Mouse (Mus musculus) lung, embryonic 14.5 days (tissue): ENCODE measurements around the gene Cerk. TPM values are rescaled to one million over a fixed set of nuclear protein-coding genes. Genes with fewer than 3 reads are reported as not detected.

Experiments
- ATAC-seq: fragments of 200-750 bp; cut with Nextera tagmentation; 2 replicates; pipeline ENCODE4 v1.8.0; 2017; ENCODE audit warnings: mild to moderate bottlenecking, moderate TSS enrichment, moderate library complexity; ENCODE audit not compliant: insufficient read depth
- DNase-seq: peaks from one replicate; pipeline ENCODE4 v3.0.0-alpha.2; 2015
- H3K27ac ChIP-seq: fragments of 300-500 bp; sonication (generic); 2 replicates; pipeline ENCODE4 v1.5.1; 2014; ENCODE audit warnings: low read depth, mild to moderate bottlenecking, moderate library complexity
- H3K27me3 ChIP-seq: fragments of 300-500 bp; sonication (generic); 2 replicates; pipeline ENCODE4 v1.6.1; 2014; ENCODE audit warnings: low read length, control low read depth; ENCODE audit not compliant: insufficient read depth
- H3K36me3 ChIP-seq: fragments of 300-500 bp; sonication (generic); 2 replicates; pipeline ENCODE4 v1.6.1; 2014; ENCODE audit warnings: control low read depth; ENCODE audit not compliant: insufficient read depth
- H3K4me1 ChIP-seq: fragments of 300-500 bp; sonication (generic); 2 replicates; pipeline ENCODE4 v1.6.1; 2014; ENCODE audit warnings: antibody characterized with exemption, control low read depth; ENCODE audit not compliant: insufficient read depth
- H3K4me2 ChIP-seq: fragments of 300-500 bp; sonication (generic); 2 replicates; pipeline ENCODE4 v1.6.1; 2014; ENCODE audit warnings: mild to moderate bottlenecking
- H3K4me3 ChIP-seq: fragments of 300-500 bp; sonication (generic); 2 replicates; pipeline ENCODE4 v1.5.1; 2014; ENCODE audit warnings: low read depth, low read length
- H3K9ac ChIP-seq: fragments of 300-500 bp; sonication (generic); 2 replicates; pipeline ENCODE4 v1.6.1; 2014
- H3K9me3 ChIP-seq: fragments of 300-500 bp; sonication (generic); 2 replicates; pipeline ENCODE4 v1.6.1; 2016; ENCODE audit warnings: low read depth, low read length, control low read depth
- CTCF ChIP-seq: IDR thresholded peaks from 2 replicates; pipeline ENCODE4 v1.5.1; 2016; ENCODE audit warnings: antibody characterized with exemption, low read depth
- WGBS: fragments of 180-500 bp; shearing (Covaris S2); extraction: QIAGEN DNeasy Blood & Tissue Kit; methylation state at CpG from one replicate; pipeline ENCODE4 v1.1.7; 2014; 5-methylcytosine and 5-hydroxymethylcytosine counted together
- polyA plus RNA-seq: library from polyadenylated mRNA; unstranded; fragments of >200 nt; fragmentation: Nextera tagmentation; extraction: Ambion mirVana; gene quantifications from 2 replicates; pipeline ENCODE4 v1.2.1, GENCODE M21; 2014

Gene Cerk
- polyA plus RNA-seq, 1 experiment from 2014 or later, result 34.2 TPM

DNA sequence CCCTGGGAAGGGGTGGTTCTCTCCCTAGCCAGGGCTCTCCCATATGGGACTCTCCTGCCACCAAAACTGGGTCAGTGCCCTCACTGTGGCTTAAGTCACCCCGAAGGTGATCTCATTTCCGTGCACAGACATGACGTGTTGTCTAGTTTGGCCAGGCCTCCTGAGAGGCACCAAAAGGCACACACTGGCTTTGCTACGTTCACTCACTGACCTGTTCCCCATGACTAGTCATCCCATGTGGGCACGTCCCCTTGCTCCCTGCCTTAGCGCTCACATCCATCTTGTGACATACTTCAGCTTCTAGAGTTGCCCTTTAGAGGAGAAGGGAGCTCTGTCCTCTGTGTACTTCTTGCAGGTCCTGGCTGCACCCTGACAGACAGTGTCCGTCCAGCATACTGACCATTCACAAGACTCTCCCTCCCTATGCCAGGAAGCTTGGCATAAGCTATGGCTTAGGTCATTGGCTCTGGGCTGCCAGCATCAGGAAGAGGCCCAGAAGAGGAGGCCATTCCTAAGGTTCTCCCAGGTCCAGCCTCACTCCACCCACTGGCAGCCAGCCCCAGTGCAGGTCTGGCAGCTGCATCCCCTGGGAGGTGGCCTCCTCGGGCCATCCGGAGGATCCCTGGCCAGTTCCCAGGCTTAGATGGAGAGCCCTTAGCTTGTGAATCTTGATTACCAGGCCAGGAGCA, 63.5 kb downstream of the Cerk start:
- TF ChIP-seq CTCF, result no peak
- 85% methylated on average over 9 of the region's 9 CpGs for WGBS
- Histone ChIP-seq H3K36me3 (peaks cover 21% of the 10 kb centered on the region; the same call in 1 of the 2 replicates), H3K4me3 (no peak overlapping the region), H3K27ac (no peak overlapping the region), H3K9ac (no peak overlapping the region), H3K27me3 (no peaks in the 10 kb centered on the region), H3K4me1 (no peaks in the 10 kb centered on the region), H3K9me3 (no peaks in the 10 kb centered on the region), H3K4me2 (no peak overlapping the region)
- no peak for DNase-seq
- ATAC-seq, result no peak

DNA sequence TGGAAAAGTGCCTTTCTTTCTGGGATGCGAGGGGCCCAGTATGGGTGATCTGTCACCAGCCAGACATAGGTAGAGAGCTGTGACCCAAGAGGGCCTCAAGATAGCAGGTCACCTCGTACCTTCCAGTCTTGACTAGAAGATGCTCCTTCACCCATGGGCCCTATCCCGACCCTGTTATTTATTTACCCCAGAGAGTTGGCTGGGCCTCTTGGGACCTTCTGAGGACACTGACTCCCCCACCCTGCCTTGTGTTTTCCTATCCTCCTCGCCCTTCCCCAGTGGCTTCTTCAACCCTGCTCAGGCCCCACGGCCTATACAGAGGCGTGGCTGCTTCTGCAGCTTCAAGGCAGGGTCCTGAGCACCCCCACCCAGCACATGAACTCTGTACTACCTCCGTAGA, 66.8 kb downstream of the Cerk start:
- Histone ChIP-seq H3K4me3 (no peak overlapping the region), H3K4me2 (no peak overlapping the region), H3K27me3 (no peaks in the 10 kb centered on the region), H3K27ac (no peak overlapping the region), H3K9ac (no peak overlapping the region), H3K4me1 (no peaks in the 10 kb centered on the region), H3K36me3 (peaks cover 14% of the 10 kb centered on the region; the same call in 1 of the 2 replicates), H3K9me3 (no peaks in the 10 kb centered on the region)
- DNase-seq, result no peak
- ATAC-seq, result no peak
- 78% methylated on average over 7 of the region's 7 CpGs for WGBS
- no peak for TF ChIP-seq CTCF

DNA sequence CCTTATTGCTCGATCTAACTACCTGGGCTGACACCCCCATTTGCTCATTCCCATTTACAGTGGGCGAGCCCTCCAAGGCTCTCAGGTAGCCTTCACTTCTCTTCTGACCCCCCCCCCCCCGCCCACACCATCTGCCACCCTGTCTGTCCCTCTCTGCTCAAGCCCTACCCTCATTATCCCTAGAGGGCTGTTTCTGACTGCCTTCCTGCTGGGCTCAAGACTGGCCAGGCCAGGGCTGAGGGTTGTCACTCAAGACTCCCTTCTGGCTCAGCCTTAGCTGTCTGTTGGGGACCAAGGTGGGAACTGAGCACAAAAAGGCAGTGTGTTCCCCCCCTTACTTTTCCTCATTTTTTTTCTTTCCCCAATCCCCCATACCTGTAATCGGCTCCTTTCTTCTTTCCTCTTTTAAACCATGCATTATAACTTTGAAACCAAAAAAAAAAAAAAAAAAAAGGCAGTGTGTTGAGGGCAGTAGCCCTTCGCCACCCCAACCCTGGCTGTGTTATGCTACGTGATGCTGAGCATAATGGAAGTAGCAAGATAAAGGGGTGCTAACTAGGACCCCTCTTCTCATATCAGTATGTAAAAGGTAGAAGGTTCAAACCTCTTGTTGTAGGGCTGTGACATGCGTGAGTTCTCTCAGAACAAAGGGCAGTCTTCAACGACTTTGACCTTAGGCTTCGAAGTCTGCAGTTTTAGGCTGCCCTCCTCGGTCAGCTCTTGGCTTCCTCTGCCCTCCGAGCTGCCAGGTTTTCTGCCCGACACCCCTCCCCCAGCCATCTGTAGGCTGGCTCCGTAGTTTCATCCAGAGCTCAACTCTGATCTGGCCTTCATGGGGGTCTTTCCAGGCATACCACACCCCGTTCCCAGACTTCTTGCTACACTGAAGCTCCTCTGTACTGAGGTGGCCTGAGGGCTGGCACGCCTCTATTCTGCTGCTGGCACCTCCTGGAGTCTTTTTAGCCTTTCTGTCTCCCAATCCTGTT, 68.5 kb downstream of the Cerk start:
- Histone ChIP-seq H3K36me3 (peaks cover 10% of the 10 kb centered on the region; the same call in 1 of the 2 replicates), H3K27ac (no peak overlapping the region), H3K4me1 (peaks cover 14% of the 10 kb centered on the region), H3K27me3 (no peaks in the 10 kb centered on the region), H3K4me2 (no peak overlapping the region), H3K9me3 (no peaks in the 10 kb centered on the region), H3K9ac (no peak overlapping the region), H3K4me3 (no peak overlapping the region)
- DNase-seq (no peak), ATAC-seq (no peak)
- 55% methylated on average over 14 of the region's 15 CpGs for WGBS
- no peak for TF ChIP-seq CTCF

DNA sequence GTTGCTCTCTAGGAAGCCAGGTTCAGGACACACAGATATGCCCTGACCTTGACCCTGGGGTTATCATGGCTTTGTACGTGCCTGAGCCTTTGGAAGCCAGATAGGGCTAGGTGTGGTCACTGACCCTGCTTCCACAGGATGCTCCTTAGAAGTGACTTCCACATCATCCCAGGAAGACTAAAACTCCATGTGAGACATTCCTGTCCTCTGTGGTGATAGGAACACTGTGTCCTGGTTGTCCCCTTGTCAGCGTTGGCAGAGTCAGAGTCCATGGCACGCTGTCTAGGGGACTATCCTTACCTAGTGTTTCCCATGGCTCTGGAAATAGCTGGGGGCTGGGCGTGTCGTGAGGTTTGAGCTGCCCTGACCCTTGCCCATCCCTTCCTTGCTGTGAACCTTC, 69.5 kb downstream of the Cerk start:
- TF ChIP-seq CTCF, result no peak
- no peak overlapping the region for H3K9ac ChIP-seq
- no peak overlapping the region for H3K4me3 ChIP-seq
- no peak overlapping the region for H3K27ac ChIP-seq
- no peak overlapping the region for H3K4me2 ChIP-seq
- H3K36me3 ChIP-seq, result 0 out of 2 replicates have a peak, but pooled peaks cover 4% of the 10 kb centered on the region
- no peaks in the 10 kb centered on the region for H3K27me3 ChIP-seq
- H3K9me3 ChIP-seq, result no peaks in the 10 kb centered on the region
- peaks cover 14% of the 10 kb centered on the region for H3K4me1 ChIP-seq
- no peak for ATAC-seq
- 48% methylated on average over 5 of the region's 5 CpGs for WGBS
- no peak for DNase-seq

DNA sequence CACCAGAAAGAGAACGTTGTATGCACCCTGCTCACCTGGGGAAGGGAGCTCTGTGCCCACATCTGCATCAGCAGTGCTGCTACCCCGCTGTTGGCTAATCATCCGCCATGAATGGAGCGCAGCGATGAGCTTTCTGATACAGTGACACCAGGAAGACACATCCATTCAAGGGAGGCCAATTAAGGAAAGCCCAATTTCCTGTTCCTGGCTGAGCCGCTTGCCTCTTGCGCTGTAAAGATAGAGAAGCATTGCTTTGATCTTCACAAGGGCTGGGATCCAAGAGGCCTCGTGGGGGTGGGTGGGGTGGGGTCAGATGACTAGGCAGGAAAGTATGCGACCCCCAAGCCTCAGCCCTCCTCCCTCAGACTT, 72.6 kb downstream of the Cerk start:
- H3K27me3 ChIP-seq, result no peaks in the 10 kb centered on the region
- peaks cover 14% of the 10 kb centered on the region for H3K4me1 ChIP-seq
- no peak overlapping the region for H3K9ac ChIP-seq

DNA sequence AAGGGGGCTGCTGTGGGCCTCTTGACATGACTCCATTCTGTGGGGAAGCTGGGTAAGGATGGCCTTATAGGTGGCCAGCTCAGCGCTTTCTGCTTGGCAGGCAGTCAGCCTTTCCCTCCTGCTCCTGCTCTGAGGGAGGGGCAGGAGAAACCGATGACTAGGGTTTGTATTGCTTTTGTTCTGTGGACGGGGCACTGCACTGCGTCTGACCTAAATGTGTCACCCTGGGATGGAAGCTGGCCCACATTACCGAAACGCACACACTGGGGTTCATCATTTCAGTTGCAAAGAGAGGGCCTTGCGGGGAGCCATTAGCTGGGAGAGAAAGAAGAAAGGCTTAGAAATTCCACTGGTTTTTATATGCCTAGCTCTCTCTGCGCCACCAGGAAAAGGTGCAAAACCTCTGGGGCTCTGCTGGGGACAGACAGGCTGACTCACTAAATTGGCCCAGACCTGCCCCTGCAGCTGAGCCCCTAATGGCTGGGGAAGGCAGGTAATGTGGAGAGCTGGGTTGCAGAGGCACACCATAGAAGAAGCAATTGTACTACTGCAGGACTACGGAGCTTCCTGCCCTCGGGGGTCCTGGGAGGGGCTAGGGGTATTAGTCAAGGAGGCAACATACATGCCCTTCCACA, 73.1 kb downstream of the Cerk start:
- H3K9me3 ChIP-seq, result no peaks in the 10 kb centered on the region
- no peak for TF ChIP-seq CTCF
- ATAC-seq, result peak; percentile 15; the same call in 1 of the 2 replicates
- H3K27me3 ChIP-seq, result no peaks in the 10 kb centered on the region
- no peak overlapping the region for H3K4me3 ChIP-seq
- 28% methylated on average over 10 of the region's 10 CpGs for WGBS
- peak; percentile 44 for DNase-seq
- no peaks in the 10 kb centered on the region for H3K36me3 ChIP-seq
- no peak overlapping the region for H3K9ac ChIP-seq
- H3K4me1 ChIP-seq, result peaks cover 18% of the 10 kb centered on the region
- H3K4me2 ChIP-seq, result peak overlapping the region; percentile 32; the same call in 1 of the 2 replicates
- H3K27ac ChIP-seq, result peak overlapping the region; percentile 50; the same call in 1 of the 2 replicates

More for the DNA sequence above, 72.6 kb downstream of the Cerk start:
- peak; percentile 45 for ATAC-seq
- H3K9me3 ChIP-seq, result no peaks in the 10 kb centered on the region
- no peak overlapping the region for H3K4me3 ChIP-seq
- WGBS, result 12% methylated on average over 9 of the region's 9 CpGs
- peak overlapping the region; percentile 50; the same call in 1 of the 2 replicates for H3K27ac ChIP-seq
- H3K4me2 ChIP-seq, result peak overlapping the region; percentile 32; the same call in 1 of the 2 replicates
- no peak for TF ChIP-seq CTCF
- no peaks in the 10 kb centered on the region for H3K36me3 ChIP-seq
- DNase-seq, result peak; percentile 71
